Mouse (Mus musculus): ENCODE measurements at regions not wholly inside any gene's neighbourhood (a gene's known extent, or its start where the extent isn't known, plus 50 kb on each side); places are given as distances from the start of the nearest gene placed in this dataset.

DNA sequence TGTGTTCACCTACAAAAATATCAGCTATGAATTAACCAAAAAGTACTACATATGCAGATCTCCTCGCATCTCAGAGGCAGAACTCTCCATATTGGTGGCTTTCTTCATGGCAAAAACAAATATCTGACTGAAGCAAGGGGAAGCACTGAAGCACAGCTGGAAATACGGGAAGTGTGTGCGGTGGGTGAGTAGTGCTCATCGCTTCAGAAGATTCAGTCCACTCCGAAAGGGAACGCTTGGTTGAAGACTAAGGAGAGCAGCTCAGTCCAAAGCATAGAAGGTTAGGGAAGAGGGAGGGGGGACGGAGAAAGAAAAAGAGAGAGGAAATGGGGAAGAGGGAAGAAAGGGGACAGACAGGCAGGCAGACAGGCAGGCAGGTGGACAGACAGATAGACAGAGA, 114.4 kb upstream of the Tmc1 start:
- H3K4me1 ChIP-seq (replicated peaks): no peaks in the 10 kb centered on the region
- no peak overlapping the region for H3K4me2 ChIP-seq
- no peak overlapping the region for H3K9ac ChIP-seq
- H3K9me3 ChIP-seq (replicated peaks): no peaks in the 10 kb centered on the region
- no peaks in the 10 kb centered on the region for H3K36me3 ChIP-seq
- no peaks in the 10 kb centered on the region for H3K27me3 ChIP-seq
- ATAC-seq (replicated peaks; ENCODE audit: insufficient number of reproducible peaks, insufficient read depth, low FRiP score, low read depth): no peak
- WGBS: 80% methylated on average over 7 of the region's 7 CpGs
- no peak overlapping the region for H3K27ac ChIP-seq
- H3K4me3 ChIP-seq: no peak overlapping the region

DNA sequence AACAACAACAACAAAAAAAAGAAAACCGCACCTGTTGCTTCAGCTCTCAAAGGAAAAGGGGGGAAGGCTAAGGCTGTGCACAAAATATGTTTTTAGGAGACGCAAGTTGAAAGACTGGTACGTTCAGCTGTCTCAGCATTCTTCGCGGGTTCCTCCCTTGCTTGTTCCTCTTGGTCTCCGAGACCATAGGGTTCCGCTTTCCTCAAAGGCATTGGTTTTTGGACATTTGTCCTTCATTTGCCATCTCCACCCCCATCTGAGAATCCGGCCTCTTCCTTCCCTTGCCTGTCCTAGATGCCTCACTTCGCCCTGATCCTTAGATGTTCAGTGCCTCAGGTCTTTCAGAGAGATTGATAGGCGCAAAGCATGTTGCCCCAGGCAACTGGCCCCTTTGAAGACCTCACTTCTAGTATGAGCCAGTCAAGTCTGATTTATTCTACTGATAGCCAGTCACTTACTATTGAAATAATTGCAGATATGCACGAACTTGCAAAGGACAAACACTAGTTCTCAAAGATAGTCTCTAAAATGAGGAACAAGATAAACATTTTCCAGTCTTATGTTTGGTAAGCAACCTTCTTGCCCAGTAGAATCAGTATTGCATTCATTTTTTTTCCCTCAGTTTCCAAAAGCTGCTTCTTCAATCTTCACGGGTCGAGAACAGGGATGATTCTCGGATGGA, 112.6 kb upstream of the Tmc1 start:
- Histone ChIP-seq H3K9me3 (replicated peaks) (no peaks in the 10 kb centered on the region), H3K36me3 (no peaks in the 10 kb centered on the region), H3K4me1 (replicated peaks) (no peaks in the 10 kb centered on the region), H3K27ac (no peak overlapping the region), H3K27me3 (no peaks in the 10 kb centered on the region), H3K4me2 (no peak overlapping the region), H3K4me3 (no peak overlapping the region), H3K9ac (no peak overlapping the region)
- ATAC-seq (replicated peaks; ENCODE audit: insufficient number of reproducible peaks, insufficient read depth, low FRiP score, low read depth): no peak
- WGBS: 81% methylated on average over 14 of the region's 14 CpGs

DNA sequence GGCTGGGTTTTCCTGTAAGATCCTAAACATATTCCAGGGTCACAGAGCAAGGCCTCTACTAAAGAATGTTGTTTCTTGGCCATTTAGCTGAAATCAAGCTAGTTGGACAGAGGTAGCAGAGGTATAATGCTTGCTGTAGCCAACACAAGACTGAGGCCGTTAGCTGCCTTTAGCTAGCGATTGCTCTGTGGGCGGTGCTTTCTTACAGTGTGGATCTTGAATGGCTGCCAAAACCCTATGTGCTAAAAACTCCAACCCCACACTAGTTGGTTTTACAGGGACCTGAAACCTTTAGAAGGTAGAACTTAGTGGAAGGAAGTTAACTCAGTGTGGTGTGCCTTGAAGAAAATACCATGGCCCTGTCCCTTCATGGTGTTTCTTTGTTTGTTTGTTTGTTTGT, 110.9 kb upstream of the Tmc1 start:
- no peak overlapping the region for H3K27ac ChIP-seq
- no peak overlapping the region for H3K4me2 ChIP-seq
- H3K27me3 ChIP-seq: no peaks in the 10 kb centered on the region
- no peaks in the 10 kb centered on the region for H3K36me3 ChIP-seq
- no peak for ATAC-seq (replicated peaks; ENCODE audit: insufficient number of reproducible peaks, insufficient read depth, low FRiP score, low read depth)
- no peak overlapping the region for H3K9ac ChIP-seq
- no peaks in the 10 kb centered on the region for H3K9me3 ChIP-seq (replicated peaks)
- no peak overlapping the region for H3K4me3 ChIP-seq
- H3K4me1 ChIP-seq (replicated peaks): no peaks in the 10 kb centered on the region
- 57% methylated on average over 3 of the region's 3 CpGs for WGBS

DNA sequence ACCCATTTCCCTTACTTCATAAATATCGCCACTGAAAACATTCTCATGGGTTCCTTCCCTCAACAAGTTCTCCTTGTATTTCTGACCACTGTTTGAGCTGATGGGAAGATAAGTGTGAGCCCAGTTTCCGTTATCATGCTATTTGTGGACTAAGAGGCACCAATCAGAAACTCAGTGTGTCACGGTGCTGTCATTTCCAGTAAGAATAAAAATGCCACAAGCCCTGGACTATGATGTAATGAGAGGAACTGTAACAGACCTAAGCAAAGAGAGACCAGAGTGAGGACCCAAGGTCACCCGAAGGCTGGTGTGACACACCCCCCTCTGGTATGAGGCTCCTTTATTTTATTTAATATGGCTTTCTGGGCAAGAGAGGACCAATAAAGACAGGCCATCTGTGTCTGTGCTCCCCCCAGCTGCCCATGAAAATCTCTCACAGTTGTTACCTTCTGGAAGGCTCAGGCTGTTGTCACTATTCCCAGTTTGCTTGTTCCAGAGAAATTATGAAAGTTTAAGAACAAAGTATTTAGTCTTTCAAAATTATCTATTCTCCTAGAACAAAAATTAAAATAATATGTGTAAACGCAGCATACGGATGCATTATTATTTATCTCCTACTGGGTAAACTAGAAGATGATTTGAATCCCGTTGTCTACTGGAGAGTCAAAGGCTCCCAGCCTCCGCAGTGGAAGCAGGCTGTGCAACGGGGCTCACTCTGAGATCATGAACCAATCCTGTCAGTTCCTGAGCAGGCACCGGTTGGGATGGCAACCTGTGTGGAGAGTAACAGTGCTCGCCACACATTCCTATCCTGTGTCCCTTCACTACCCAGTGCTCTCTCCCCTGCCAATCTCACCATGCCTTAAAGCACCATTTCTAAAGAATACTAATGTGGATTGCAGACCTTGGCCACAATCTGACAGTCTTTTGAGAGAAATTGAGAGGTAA, 99.9 kb upstream of the Tmc1 start:
- WGBS: 78% methylated on average over 11 of the region's 11 CpGs
- H3K4me1 ChIP-seq (replicated peaks): no peaks in the 10 kb centered on the region
- H3K4me3 ChIP-seq: no peak overlapping the region
- ATAC-seq (replicated peaks; ENCODE audit: insufficient number of reproducible peaks, insufficient read depth, low FRiP score, low read depth): no peak
- no peak overlapping the region for H3K4me2 ChIP-seq
- H3K36me3 ChIP-seq: no peaks in the 10 kb centered on the region
- no peaks in the 10 kb centered on the region for H3K9me3 ChIP-seq (replicated peaks)
- no peak overlapping the region for H3K9ac ChIP-seq
- no peak overlapping the region for H3K27ac ChIP-seq
- H3K27me3 ChIP-seq: no peaks in the 10 kb centered on the region

DNA sequence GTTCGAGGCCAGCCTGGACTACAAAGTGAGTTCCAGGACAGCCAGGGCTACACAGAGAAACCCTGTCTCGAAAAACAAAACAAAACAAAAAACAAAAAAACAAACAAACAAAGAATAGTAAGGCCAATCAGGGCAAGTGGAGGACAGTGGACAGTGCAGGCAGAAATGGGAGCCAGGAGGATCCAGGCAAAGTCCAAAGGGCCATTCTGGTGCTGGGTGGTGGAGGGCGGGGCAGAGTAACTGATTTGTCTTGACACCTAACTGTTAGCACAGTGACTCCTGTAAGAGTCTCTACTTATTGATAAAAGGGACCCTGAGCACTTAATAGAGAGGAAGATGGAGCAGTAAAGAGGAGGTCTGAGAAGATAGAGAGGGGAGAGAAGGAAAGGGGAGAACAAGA, 98.8 kb upstream of the Tmc1 start:
- no peak overlapping the region for H3K4me3 ChIP-seq
- H3K4me1 ChIP-seq (replicated peaks): no peaks in the 10 kb centered on the region
- WGBS: 83% methylated on average over 3 of the region's 3 CpGs
- no peak overlapping the region for H3K27ac ChIP-seq
- no peak for ATAC-seq (replicated peaks; ENCODE audit: insufficient number of reproducible peaks, insufficient read depth, low FRiP score, low read depth)
- H3K27me3 ChIP-seq: no peaks in the 10 kb centered on the region
- no peak overlapping the region for H3K4me2 ChIP-seq
- no peaks in the 10 kb centered on the region for H3K9me3 ChIP-seq (replicated peaks)
- no peak overlapping the region for H3K9ac ChIP-seq
- H3K36me3 ChIP-seq: no peaks in the 10 kb centered on the region

DNA sequence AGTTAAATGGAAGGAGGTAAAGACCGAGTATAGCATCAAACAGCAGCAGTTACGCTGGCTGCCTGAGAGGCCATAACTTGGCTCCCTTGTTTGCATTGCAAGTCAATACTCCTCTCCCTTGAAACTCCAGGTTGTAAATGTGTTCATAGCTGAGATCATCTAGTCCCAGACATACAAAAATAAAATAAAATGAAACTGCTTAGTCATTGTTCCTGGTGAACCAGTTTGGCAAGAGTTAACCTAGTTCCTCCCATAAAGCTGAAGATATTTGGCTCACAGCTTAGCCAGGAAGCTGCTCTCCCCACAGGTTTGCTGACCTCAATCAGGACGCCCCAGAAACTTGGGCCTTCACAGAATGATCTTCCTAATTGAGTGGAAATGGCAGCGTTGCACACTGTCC, 97.9 kb upstream of the Tmc1 start:
- Histone ChIP-seq H3K9ac (no peak overlapping the region), H3K27ac (no peak overlapping the region), H3K4me1 (replicated peaks) (no peaks in the 10 kb centered on the region), H3K9me3 (replicated peaks) (no peaks in the 10 kb centered on the region), H3K36me3 (no peaks in the 10 kb centered on the region), H3K4me2 (no peak overlapping the region), H3K4me3 (no peak overlapping the region), H3K27me3 (no peaks in the 10 kb centered on the region)
- 64% methylated on average over 4 of the region's 4 CpGs for WGBS
- ATAC-seq (replicated peaks; ENCODE audit: insufficient number of reproducible peaks, insufficient read depth, low FRiP score, low read depth): no peak

DNA sequence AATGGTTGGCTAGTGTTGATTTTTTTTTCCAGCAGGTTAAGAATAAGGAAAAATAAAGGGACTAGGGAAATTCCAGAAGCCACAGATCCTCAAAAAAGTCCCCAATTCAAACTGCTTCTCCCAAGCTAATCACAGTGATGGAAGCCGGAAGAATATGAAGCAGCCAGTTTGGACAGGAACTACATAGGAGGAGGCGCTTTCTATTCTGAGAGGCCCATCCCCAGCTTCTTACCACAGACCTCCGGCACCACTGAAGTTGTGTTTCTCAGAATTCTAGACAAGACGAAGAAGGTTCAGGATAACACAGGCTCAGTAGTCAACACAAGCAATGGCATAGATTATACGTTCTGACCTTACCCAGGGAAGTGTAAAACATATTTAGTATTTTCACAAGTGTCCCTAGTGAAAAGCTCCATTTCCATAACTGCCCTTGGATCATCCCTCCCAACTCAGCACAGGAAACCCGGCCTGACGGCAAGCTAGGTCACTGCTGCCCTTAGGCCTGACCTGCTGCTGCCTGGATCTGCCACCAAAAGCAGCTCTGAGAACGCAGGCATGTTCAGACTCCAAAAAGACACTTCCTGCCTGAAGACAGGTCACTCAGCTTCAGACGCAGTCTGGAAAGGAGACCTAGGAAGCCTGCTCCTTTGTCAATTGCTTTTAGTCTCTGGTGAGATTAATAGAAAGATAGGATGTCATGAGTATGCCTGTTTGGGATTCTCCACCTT, 97.2 kb upstream of the Tmc1 start:
- Histone ChIP-seq H3K4me2 (no peak overlapping the region), H3K36me3 (no peaks in the 10 kb centered on the region), H3K27ac (no peak overlapping the region; the same call in 1 of the 2 replicates), H3K27me3 (no peaks in the 10 kb centered on the region), H3K4me1 (replicated peaks) (no peaks in the 10 kb centered on the region), H3K4me3 (no peak overlapping the region), H3K9me3 (replicated peaks) (no peaks in the 10 kb centered on the region), H3K9ac (no peak overlapping the region)
- no peak for ATAC-seq (replicated peaks; ENCODE audit: insufficient number of reproducible peaks, insufficient read depth, low FRiP score, low read depth)
- WGBS: 53% methylated on average over 9 of the region's 9 CpGs

DNA sequence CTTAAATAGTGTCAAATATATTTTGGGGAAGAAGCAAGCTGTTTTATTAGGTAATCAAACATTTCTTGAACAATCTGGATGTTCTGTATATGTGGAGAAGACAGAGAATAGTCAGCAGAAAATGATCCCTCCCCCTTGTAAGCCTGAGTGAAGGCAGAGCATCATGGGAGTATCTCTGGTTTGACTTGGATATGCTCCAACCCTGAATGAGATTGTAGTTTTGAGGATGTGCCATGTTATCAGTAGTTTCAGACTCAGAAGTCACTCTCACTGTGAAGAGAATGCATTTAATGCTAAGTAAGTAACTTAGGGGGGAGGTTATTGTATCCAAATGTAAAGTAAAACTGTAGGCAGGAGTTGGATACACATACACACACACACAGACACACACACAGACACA, 95.3 kb upstream of the Tmc1 start:
- Histone ChIP-seq H3K4me3 (no peak overlapping the region), H3K27ac (no peak overlapping the region), H3K4me1 (replicated peaks) (no peaks in the 10 kb centered on the region), H3K4me2 (no peak overlapping the region), H3K9ac (no peak overlapping the region), H3K36me3 (no peaks in the 10 kb centered on the region), H3K9me3 (replicated peaks) (no peaks in the 10 kb centered on the region), H3K27me3 (no peaks in the 10 kb centered on the region)
- no peak for ATAC-seq (replicated peaks; ENCODE audit: insufficient number of reproducible peaks, insufficient read depth, low FRiP score, low read depth)

DNA sequence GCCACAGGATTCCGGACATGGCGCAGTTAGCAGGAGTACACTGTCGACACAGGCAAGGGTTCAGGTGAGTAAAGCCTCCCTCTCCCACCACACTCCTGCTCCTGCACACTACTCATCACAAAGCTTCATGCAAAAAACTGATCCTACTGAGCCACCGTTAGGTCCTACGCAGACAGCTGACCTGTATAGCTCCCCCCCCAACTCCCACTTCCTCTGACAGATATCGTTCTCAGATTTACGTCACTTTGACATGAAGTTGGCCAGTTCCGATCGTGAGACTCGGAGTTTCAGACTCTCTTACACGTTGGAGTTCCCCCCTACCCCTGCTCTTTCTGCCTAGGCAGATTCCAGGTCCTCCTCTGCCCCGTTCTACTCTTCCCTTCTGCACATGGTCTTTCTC, 91.6 kb upstream of the Tmc1 start:
- H3K4me3 ChIP-seq: no peak overlapping the region
- H3K9me3 ChIP-seq (replicated peaks): no peaks in the 10 kb centered on the region
- ATAC-seq (replicated peaks; ENCODE audit: insufficient number of reproducible peaks, insufficient read depth, low FRiP score, low read depth): no peak
- 57% methylated on average over 12 of the region's 12 CpGs for WGBS
- no peaks in the 10 kb centered on the region for H3K27me3 ChIP-seq
- no peaks in the 10 kb centered on the region for H3K4me1 ChIP-seq (replicated peaks)
- no peaks in the 10 kb centered on the region for H3K36me3 ChIP-seq
- H3K4me2 ChIP-seq: no peak overlapping the region
- no peak overlapping the region for H3K27ac ChIP-seq
- no peak overlapping the region for H3K9ac ChIP-seq

DNA sequence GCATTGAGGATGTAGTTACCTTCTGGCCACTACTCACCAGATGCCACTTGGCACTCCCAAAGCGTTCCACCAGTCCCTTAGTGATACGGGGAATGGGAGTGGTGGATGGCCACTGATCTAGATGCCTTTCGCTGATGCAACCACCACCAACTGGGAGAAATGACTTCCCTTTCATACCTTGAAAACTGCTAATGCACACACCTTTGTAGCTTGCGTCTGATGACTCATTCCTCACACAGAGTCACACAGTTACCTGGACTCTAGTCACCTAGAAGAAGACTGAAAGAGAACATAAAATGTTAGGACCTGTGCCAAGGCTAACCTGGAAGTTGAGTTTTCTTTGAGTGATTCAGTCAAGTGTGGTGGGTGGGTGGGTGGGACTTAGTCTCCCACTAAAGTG, 90.0 kb upstream of the Tmc1 start:
- H3K27ac ChIP-seq: no peak overlapping the region
- no peaks in the 10 kb centered on the region for H3K27me3 ChIP-seq
- H3K4me3 ChIP-seq: no peak overlapping the region
- no peaks in the 10 kb centered on the region for H3K9me3 ChIP-seq (replicated peaks)
- H3K36me3 ChIP-seq: no peaks in the 10 kb centered on the region
- no peak for ATAC-seq (replicated peaks; ENCODE audit: insufficient number of reproducible peaks, insufficient read depth, low FRiP score, low read depth)
- WGBS: 86% methylated on average over 4 of the region's 4 CpGs
- H3K9ac ChIP-seq: no peak overlapping the region
- no peak overlapping the region for H3K4me2 ChIP-seq
- H3K4me1 ChIP-seq (replicated peaks): no peaks in the 10 kb centered on the region

DNA sequence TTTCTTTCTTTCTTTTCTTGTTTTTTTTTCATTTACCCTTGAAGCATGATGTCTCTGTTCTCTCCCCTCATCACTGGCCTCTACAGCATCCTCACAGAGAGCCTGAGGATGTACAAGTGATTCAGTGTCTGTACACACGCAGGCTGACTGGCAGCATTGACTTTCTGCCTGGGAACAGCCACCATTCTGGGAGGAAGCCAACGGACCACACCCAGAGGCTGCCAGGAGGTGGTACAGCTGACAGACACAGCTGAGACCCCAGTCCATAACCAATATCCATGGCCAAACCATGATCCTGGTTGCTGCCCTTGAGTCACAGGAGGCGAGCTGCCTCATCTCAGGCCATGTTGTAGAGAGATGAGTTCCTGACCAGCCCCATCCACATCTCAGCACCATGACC, 88.5 kb upstream of the Tmc1 start:
- no peak overlapping the region for H3K9ac ChIP-seq
- H3K27me3 ChIP-seq: no peaks in the 10 kb centered on the region
- no peaks in the 10 kb centered on the region for H3K9me3 ChIP-seq (replicated peaks)
- no peaks in the 10 kb centered on the region for H3K36me3 ChIP-seq
- no peaks in the 10 kb centered on the region for H3K4me1 ChIP-seq (replicated peaks)
- H3K4me2 ChIP-seq: no peak overlapping the region
- no peak for ATAC-seq (replicated peaks; ENCODE audit: insufficient number of reproducible peaks, insufficient read depth, low FRiP score, low read depth)
- whole genome bisulfite sequencing: 79% methylated on average over 3 of the region's 3 CpGs
- no peak overlapping the region for H3K4me3 ChIP-seq
- H3K27ac ChIP-seq: no peak overlapping the region

Measured in heart, embryonic 15.5 days (tissue).